Mouse (Mus musculus): Measurements from ENCODE around the gene Fryl. TPM values are rescaled to one million over a fixed set of nuclear protein-coding genes. Genes with fewer than 3 reads are reported as not detected.

The Fryl gene
- polyA plus RNA-seq, 1 experiment from 2014 or later = 30.8 TPM

- no peak for TF ChIP-seq CTCF (IDR thresholded peaks at IDR 0.05)
- ATAC-seq (no peak), DNase-seq (ENCODE audit: low read depth, low spot score) (no peak)
- no peaks in the 10 kb centered on the region for H3K27me3 ChIP-seq
- in situ Hi-C loops (cut with MboI; ENCODE audit: low pct_unique_long_range_greater_than_20kb) = no loop called here
- POLR2A ChIA-PET = interaction anchor here (1.0 kb wide), 1 partner anchor 45 kb away, joined by 4 read pairs; no protein-coding TSS in a partner anchor
- CTCF ChIA-PET = no interaction called here
Observed at GRCm38 (mm10) chr5:73200387-73201384, 55.7 kb downstream of the Fryl start.

GRCm38 (mm10) chr5:73199586-73199985 lies 56.8 kb downstream of the Fryl start:
- in situ Hi-C loops (cut with MboI; ENCODE audit: low pct_unique_long_range_greater_than_20kb) = loop anchor here (5.0 kb wide), 1 partner anchor 62 kb away; no protein-coding TSS in a partner anchor
- CTCF ChIA-PET = interaction anchor here (1.0 kb wide), 1 partner anchor 66 kb away, joined by 4 read pairs; no protein-coding TSS in a partner anchor
- POLR2A ChIA-PET = interaction anchor here (0.6 to 1.0 kb wide), 2 partner anchors 44 to 83 kb away, joined by 4 to 5 read pairs; no protein-coding TSS in a partner anchor
- no peak for ATAC-seq
- H3K27me3 ChIP-seq = no peaks in the 10 kb centered on the region
- TF ChIP-seq CTCF (IDR thresholded peaks at IDR 0.05) = no peak
- no peak for DNase-seq (ENCODE audit: low read depth, low spot score)

GRCm38 (mm10) chr5:73198690-73199089 lies 57.7 kb downstream of the Fryl start:
- no peak for DNase-seq (ENCODE audit: low read depth, low spot score)
- POLR2A ChIA-PET = no interaction called here
- CTCF ChIA-PET = interaction anchor here (1.0 kb wide), 1 partner anchor 66 kb away, joined by 4 read pairs; no protein-coding TSS in a partner anchor
- TF ChIP-seq CTCF (IDR thresholded peaks at IDR 0.05) = peak; percentile 58
- no peak for ATAC-seq
- H3K27me3 ChIP-seq = no peaks in the 10 kb centered on the region
- in situ Hi-C loops (cut with MboI; ENCODE audit: low pct_unique_long_range_greater_than_20kb) = loop anchor here (5.0 kb wide), 1 partner anchor 61 kb away; no protein-coding TSS in a partner anchor

GRCm38 (mm10) chr5:73197796-73198195 lies 58.6 kb downstream of the Fryl start:
- DNase-seq (ENCODE audit: low read depth, low spot score) = no peak
- POLR2A ChIA-PET = no interaction called here
- TF ChIP-seq CTCF (IDR thresholded peaks at IDR 0.05) = no peak
- CTCF ChIA-PET = no interaction called here
- in situ Hi-C loops (cut with MboI; ENCODE audit: low pct_unique_long_range_greater_than_20kb) = loop anchor here (5.0 kb wide), 1 partner anchor 60 kb away; no protein-coding TSS in a partner anchor
- no peaks in the 10 kb centered on the region for H3K27me3 ChIP-seq
- no peak for ATAC-seq

- DNase-seq (ENCODE audit: low read depth, low spot score) (no peak), ATAC-seq (no peak)
- ChIA-PET CTCF (interaction anchor here (1.0 to 1.5 kb wide), 3 partner anchors 9 to 60 kb away, joined by 3 to 4 read pairs (median 3); no protein-coding TSS in a partner anchor), POLR2A (no interaction called here)
- H3K27me3 ChIP-seq = no peaks in the 10 kb centered on the region
- TF ChIP-seq CTCF (IDR thresholded peaks at IDR 0.05) = no peak
- in situ Hi-C loops (cut with MboI; ENCODE audit: low pct_unique_long_range_greater_than_20kb) = loop anchor here (5.0 kb wide), 1 partner anchor 57 kb away; no protein-coding TSS in a partner anchor
Observed at GRCm38 (mm10) chr5:73194740-73195139, 61.7 kb downstream of the Fryl start.

GRCm38 (mm10) chr5:73194083-73194570 lies 62.3 kb downstream of the Fryl start:
- ChIA-PET POLR2A (interaction anchor here (0.6 kb wide), 1 partner anchor 31 kb away, joined by 3 read pairs; no protein-coding TSS in a partner anchor), CTCF (interaction anchor here (1.0 to 1.5 kb wide), 2 partner anchors 8 to 22 kb away, joined by 3 read pairs; no protein-coding TSS in a partner anchor)
- peak; percentile 28 for TF ChIP-seq CTCF (IDR thresholded peaks at IDR 0.05)
- H3K27me3 ChIP-seq = no peaks in the 10 kb centered on the region
- in situ Hi-C loops (cut with MboI; ENCODE audit: low pct_unique_long_range_greater_than_20kb) = no loop called here
- DNase-seq (ENCODE audit: low read depth, low spot score) (no peak), ATAC-seq (no peak)

- ATAC-seq = no peak
- DNase-seq (ENCODE audit: low read depth, low spot score) = no peak
- in situ Hi-C loops (cut with MboI; ENCODE audit: low pct_unique_long_range_greater_than_20kb) = no loop called here
- POLR2A ChIA-PET = interaction anchor here (0.6 kb wide), 1 partner anchor 30 kb away, joined by 3 read pairs; no protein-coding TSS in a partner anchor
- H3K27me3 ChIP-seq = no peaks in the 10 kb centered on the region
- TF ChIP-seq CTCF (IDR thresholded peaks at IDR 0.05) = no peak
- CTCF ChIA-PET = interaction anchor here (1.0 kb wide), 1 partner anchor 22 kb away, joined by 3 read pairs; no protein-coding TSS in a partner anchor
Observed at GRCm38 (mm10) chr5:73193627-73194026, 62.8 kb downstream of the Fryl start.

GRCm38 (mm10) chr5:73192870-73193576 lies 63.4 kb downstream of the Fryl start:
- DNase-seq (ENCODE audit: low read depth, low spot score) = no peak
- no peak for TF ChIP-seq CTCF (IDR thresholded peaks at IDR 0.05)
- ATAC-seq = no peak
- POLR2A ChIA-PET = no interaction called here
- H3K27me3 ChIP-seq = no peaks in the 10 kb centered on the region
- CTCF ChIA-PET = no interaction called here
- in situ Hi-C loops (cut with MboI; ENCODE audit: low pct_unique_long_range_greater_than_20kb) = no loop called here

- ATAC-seq (no peak), DNase-seq (ENCODE audit: low read depth, low spot score) (no peak)
- in situ Hi-C loops (cut with MboI; ENCODE audit: low pct_unique_long_range_greater_than_20kb) = no loop called here
- H3K27me3 ChIP-seq = no peaks in the 10 kb centered on the region
- no peak for TF ChIP-seq CTCF (IDR thresholded peaks at IDR 0.05)
- ChIA-PET POLR2A (no interaction called here), CTCF (no interaction called here)
Observed at GRCm38 (mm10) chr5:73191765-73192164, 64.7 kb downstream of the Fryl start.

GRCm38 (mm10) chr5:73190164-73190563 lies 66.3 kb downstream of the Fryl start:
- DNase-seq (ENCODE audit: low read depth, low spot score) (no peak), ATAC-seq (no peak)
- ChIA-PET POLR2A (no interaction called here), CTCF (interaction anchor here (1.1 kb wide), 1 partner anchor 22 kb away, joined by 3 read pairs; no protein-coding TSS in a partner anchor)
- no peak for TF ChIP-seq CTCF (IDR thresholded peaks at IDR 0.05)
- no peaks in the 10 kb centered on the region for H3K27me3 ChIP-seq
- in situ Hi-C loops (cut with MboI; ENCODE audit: low pct_unique_long_range_greater_than_20kb) = no loop called here

Data from Patski (cell line).